Mouse (Mus musculus) liver, embryonic 14.5 days (tissue): ENCODE results near the gene Gm973.
A peak's percentile ranks its signal among the peaks of the same experiment; 100 is the strongest.

Experiments
- CTCF ChIP-seq: IDR thresholded peaks from 2 replicates; pipeline ENCODE4 v1.5.1; 2016; ENCODE audit warnings: antibody characterized with exemption, low read depth, control low read depth
- EP300 ChIP-seq: IDR thresholded peaks from 2 replicates; pipeline ENCODE4 v1.6.1; 2016; ENCODE audit warnings: antibody characterized with exemption, low read depth

- TF ChIP-seq CTCF (no peak), EP300 (0 out of 2 replicates have a peak, but pooled peaks have one; percentile 59)
Measured at GRCm38 (mm10) chr1:59492432-59492831, 23.6 kb upstream of the Gm973 start.
